Mouse (Mus musculus): Measurements from ENCODE around the gene Fgr.
A peak's percentile ranks its signal among the peaks of the same experiment; 100 is the strongest.

The Fgr gene

GRCm38 (mm10) chr4:133037293-133037692 lies 63.4 kb downstream of the Fgr start:
- DNase-seq (ENCODE audit: low spot score) = no peak

- DNase-seq (ENCODE audit: low spot score) = no peak
These were observed 63.9 kb downstream of the Fgr start for GRCm38 (mm10) chr4:133037798-133038197.

- DNase-seq (ENCODE audit: low spot score) = no peak
These were observed 64.7 kb downstream of the Fgr start for GRCm38 (mm10) chr4:133038521-133039115.

GRCm38 (mm10) chr4:133039116-133039819 lies 65.4 kb downstream of the Fgr start:
- no peak for DNase-seq (ENCODE audit: low spot score)

GRCm38 (mm10) chr4:133039832-133040231 lies 65.9 kb downstream of the Fgr start:
- no peak for DNase-seq (ENCODE audit: low spot score)

- no peak for DNase-seq (ENCODE audit: low spot score)
These were observed 66.5 kb downstream of the Fgr start for GRCm38 (mm10) chr4:133040241-133040904.

GRCm38 (mm10) chr4:133042244-133042643 lies 68.3 kb downstream of the Fgr start:
- no peak for DNase-seq (ENCODE audit: low spot score)

- no peak for DNase-seq (ENCODE audit: low spot score)
These were observed 69.0 kb downstream of the Fgr start for GRCm38 (mm10) chr4:133042651-133043635.

- peak; percentile 75 for DNase-seq (ENCODE audit: low spot score)
These were observed 70.1 kb downstream of the Fgr start for GRCm38 (mm10) chr4:133043798-133044646.

- no peak for DNase-seq (ENCODE audit: low spot score)
These were observed 70.8 kb downstream of the Fgr start for GRCm38 (mm10) chr4:133044647-133045094.

- DNase-seq (ENCODE audit: low spot score) = no peak
These were observed 72.0 kb downstream of the Fgr start for GRCm38 (mm10) chr4:133045771-133046474.

GRCm38 (mm10) chr4:133046691-133047352 lies 72.9 kb downstream of the Fgr start:
- DNase-seq (ENCODE audit: low spot score) = no peak

- no peak for DNase-seq (ENCODE audit: low spot score)
These were observed 73.6 kb downstream of the Fgr start for GRCm38 (mm10) chr4:133047353-133048105.

GRCm38 (mm10) chr4:133049071-133049920 lies 75.4 kb downstream of the Fgr start:
- no peak for DNase-seq (ENCODE audit: low spot score)

- no peak for DNase-seq (ENCODE audit: low spot score)
These were observed 76.4 kb downstream of the Fgr start for GRCm38 (mm10) chr4:133050196-133050836.

- DNase-seq (ENCODE audit: low spot score) = no peak
These were observed 77.1 kb downstream of the Fgr start for GRCm38 (mm10) chr4:133050837-133051549.

- DNase-seq (ENCODE audit: low spot score) = no peak
These were observed 77.6 kb downstream of the Fgr start for GRCm38 (mm10) chr4:133051550-133051865.
